Mouse (Mus musculus) olfactory bulb, adult 2 months (tissue): Measurements from ENCODE around the gene Ap3b1.

Source experiments
- CTCF ChIP-seq: fragments of 200-500 bp; IDR thresholded peaks from 2 replicates; pipeline ENCODE4 v1.5.1; 2012; ENCODE audit warnings: low read depth, mild to moderate bottlenecking, low read length, moderate library complexity; ENCODE audit not compliant: insufficient read depth
- POLR2A ChIP-seq: fragments of 200-500 bp; IDR thresholded peaks from 2 replicates; pipeline ENCODE4 v1.6.1; 2012; ENCODE audit warnings: mild to moderate bottlenecking, low read depth, low read length, moderate library complexity; ENCODE audit not compliant: insufficient read depth

DNA sequence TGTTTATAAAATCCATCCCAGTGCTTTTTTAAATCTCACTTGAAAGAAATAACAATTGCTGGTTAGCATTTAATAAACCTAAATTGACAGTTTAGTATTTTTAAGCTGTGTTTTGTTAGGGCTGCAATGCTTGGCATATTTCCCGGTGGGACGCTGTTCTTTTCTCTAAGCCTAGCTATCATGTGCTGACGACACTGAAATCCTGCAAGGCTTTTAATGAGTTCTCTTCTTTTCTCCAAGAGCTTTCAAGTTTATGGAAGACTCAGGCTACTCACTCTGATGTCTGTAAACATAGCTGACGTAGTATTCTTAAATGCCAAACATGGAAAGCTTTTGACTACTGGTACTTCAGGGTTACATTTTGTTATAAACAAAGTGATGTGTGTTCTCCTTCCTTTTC, 191.3 kb downstream of the Ap3b1 start:
- no peak for TF ChIP-seq POLR2A
- TF ChIP-seq CTCF, result no peak
